Mouse (Mus musculus) forebrain, embryonic 15.5 days (tissue): ENCODE data around the gene Mlf1. TPM values are rescaled to one million over a fixed set of nuclear protein-coding genes. Genes with fewer than 3 reads are reported as not detected.

ENCODE experiments used
- polyA plus RNA-seq: library from polyadenylated mRNA; unstranded; fragments of >200 nt; fragmentation: Nextera tagmentation; extraction: Ambion mirVana; gene quantifications from 2 replicates; pipeline ENCODE4 v1.2.1, GENCODE M21; 2015

Gene Mlf1
- polyA plus RNA-seq, 1 experiment from 2014 or later: 19.7 TPM

Other genes starting within 250 kb of the Mlf1 start
- gene Gm17402, start 1.1 kb downstream of the Mlf1 start, polyA plus RNA-seq: not detected in 2 replicates
- gene Gfm1, start 56.0 kb downstream of the Mlf1 start, polyA plus RNA-seq: 33.2 and 33.8 TPM in 2 replicates
- gene Lxn, start 89.8 kb downstream of the Mlf1 start, polyA plus RNA-seq: 57.5 and 64.1 TPM in 2 replicates
- gene Rarres1, start 141.4 kb downstream of the Mlf1 start, polyA plus RNA-seq: 0.69 and 0.88 TPM in 2 replicates
- gene Mfsd1, start 208.6 kb downstream of the Mlf1 start, polyA plus RNA-seq: 36.3 and 36.9 TPM in 2 replicates